Mouse (Mus musculus): ENCODE measurements around the gene Farsa. TPM values are rescaled to one million over a fixed set of nuclear protein-coding genes. Genes with fewer than 3 reads are reported as not detected.
A peak's percentile ranks its signal among the peaks of the same experiment; 100 is the strongest.

The Farsa gene
- polyA plus RNA-seq, 1 experiment from 2014 or later: 112 TPM

DNA sequence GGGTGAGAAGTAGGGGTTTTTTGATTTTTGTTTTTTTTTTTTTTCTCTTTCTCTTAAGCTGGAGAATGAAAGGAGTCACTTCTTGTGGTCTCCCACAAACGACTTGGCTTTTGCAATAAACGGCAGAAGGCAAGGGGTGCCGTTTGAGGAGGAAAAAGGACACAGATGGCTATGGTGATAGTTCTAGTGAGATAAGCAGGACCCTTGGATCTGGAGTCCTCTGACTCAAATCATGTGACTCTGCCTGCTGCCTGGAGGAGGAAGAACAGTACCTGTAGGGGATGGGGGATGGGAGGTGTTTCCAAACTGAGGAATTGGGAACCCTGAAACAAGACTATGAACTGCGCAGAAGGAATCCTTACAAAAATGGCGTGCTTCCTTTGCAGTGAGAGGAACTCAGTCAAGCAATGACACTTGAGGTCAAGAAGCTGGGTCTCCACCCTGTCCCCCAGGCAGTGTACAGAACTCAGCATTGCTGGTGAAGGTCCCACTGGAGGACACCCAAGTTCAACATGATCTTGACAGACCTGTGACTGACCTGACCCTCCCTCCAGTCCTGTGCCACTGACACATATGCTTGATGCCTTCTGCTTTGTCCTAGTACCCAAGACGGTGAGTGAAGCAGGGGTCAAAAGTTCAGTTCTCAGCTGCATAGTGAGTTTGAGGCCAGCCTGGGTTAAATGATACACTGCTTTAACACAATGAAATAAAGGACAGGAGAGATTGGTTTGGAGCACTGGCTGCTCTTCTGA is 8.9 kb upstream of the Farsa start:
- peaks cover 33% of the 10 kb centered on the region for H3K4me1 ChIP-seq (replicated peaks)
- no peak for ATAC-seq (ENCODE audit: low FRiP score, low read depth)
- H3K9ac ChIP-seq: peak overlapping the region; percentile 69
- peak overlapping the region; percentile 78 for H3K4me2 ChIP-seq
- peaks cover 24% of the 10 kb centered on the region for H3K36me3 ChIP-seq
- peak overlapping the region; percentile 89 for H3K27ac ChIP-seq (replicated peaks)
- WGBS: 43% methylated on average over 6 of the region's 6 CpGs
- peak overlapping the region; percentile 86 for H3K4me3 ChIP-seq
- H3K27me3 ChIP-seq: no peaks in the 10 kb centered on the region
- H3K9me3 ChIP-seq: no peaks in the 10 kb centered on the region

DNA sequence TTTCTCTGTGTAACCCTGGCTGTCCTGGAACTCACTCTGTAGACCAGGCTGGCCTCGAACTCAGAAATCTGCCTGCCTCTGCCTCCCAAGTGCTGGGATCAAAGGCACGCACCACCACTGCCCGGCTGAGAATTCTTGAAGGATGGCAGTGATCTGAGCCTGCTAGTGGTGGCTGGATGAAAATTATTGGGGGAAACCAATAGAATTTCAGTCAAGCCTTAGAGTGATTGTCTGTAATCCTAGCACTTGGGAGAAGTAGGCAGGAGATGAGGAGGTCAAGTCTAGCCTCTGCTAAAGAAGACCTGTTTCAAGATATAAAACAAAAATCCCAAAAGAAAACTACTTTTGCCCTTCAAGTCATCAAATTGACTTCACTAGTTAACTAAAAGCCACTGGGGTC is 355 bp upstream of the Farsa start:
- H3K4me2 ChIP-seq: no peak overlapping the region

DNA sequence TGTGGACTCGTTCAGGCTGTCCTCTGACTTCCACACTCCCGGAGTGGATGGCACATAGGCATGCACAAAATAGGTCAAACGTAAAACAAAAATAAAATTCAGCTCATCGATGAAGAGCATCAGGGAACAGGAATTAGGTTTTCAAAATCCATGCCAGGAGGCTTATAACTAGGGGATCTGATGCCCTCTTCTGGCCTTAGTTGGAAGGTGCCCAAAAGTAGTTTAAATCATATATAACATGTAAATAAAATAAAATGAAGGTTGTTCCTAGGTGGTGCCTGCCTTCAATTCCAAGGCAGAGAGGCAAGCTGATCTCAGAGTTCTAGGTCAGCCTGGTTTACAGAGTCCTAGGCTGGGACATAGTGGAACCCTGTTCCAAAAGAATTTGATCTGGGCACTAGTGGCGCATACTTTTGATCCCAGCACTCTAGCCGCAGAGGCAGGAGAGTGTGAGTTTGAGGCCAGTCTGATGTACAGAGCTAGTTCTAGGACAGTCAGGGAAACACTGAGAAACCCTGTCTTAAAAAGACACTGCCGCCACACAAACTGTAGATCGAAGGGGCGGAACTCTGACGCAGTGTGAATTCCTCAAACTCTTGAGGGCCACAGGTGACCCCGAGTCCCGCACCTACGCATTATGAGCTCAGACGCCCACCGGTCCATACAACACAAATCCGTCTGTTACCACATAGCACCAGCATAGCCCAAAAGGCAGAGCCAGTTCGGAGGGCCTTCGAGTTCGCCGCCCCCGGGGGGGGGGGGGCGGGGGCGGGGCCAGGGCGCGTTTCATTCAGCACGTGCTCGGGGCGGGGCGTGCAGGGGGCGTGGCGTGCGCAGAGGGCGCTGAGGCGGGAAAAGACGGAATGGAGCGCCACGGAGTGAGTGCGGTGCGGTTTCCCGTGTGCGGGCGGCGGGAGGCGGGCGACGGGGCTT is 14.9 kb downstream of the Farsa start, which contains the start of gene Syce2:
TSS of gene Syce2 (plus strand) at position 736 of the 933 bp plus-strand sequence.
- peaks cover 12% of the 10 kb centered on the region for H3K4me1 ChIP-seq (replicated peaks)
- H3K27me3 ChIP-seq: no peaks in the 10 kb centered on the region
- 15% methylated on average over 41 of the region's 46 CpGs for whole genome bisulfite sequencing
- no peaks in the 10 kb centered on the region for H3K9me3 ChIP-seq
- peak within 1 kb of the TSS; percentile 37 for H3K9ac ChIP-seq
- peak within 1 kb of the TSS; percentile 45 for H3K4me3 ChIP-seq
- no peak within 1 kb of the TSS for H3K27ac ChIP-seq (replicated peaks)
- peaks cover 20% of the 10 kb centered on the region for H3K36me3 ChIP-seq
- peak; percentile 73 for ATAC-seq (ENCODE audit: low FRiP score, low read depth)
- H3K4me2 ChIP-seq: peak within 1 kb of the TSS; percentile 93

More for the DNA sequence above, 355 bp upstream of the Farsa start:
- Histone ChIP-seq H3K4me1 (replicated peaks) (peaks cover 21% of the 10 kb centered on the region), H3K9ac (no peak overlapping the region), H3K36me3 (peaks cover 22% of the 10 kb centered on the region), H3K4me3 (peak overlapping the region; percentile 76; the same call in 1 of the 2 replicates), H3K27ac (replicated peaks) (no peak overlapping the region), H3K9me3 (no peaks in the 10 kb centered on the region), H3K27me3 (no peaks in the 10 kb centered on the region)
- WGBS: 95% methylated on average over 3 of the region's 3 CpGs
- ATAC-seq (ENCODE audit: low FRiP score, low read depth): peak; percentile 36

DNA sequence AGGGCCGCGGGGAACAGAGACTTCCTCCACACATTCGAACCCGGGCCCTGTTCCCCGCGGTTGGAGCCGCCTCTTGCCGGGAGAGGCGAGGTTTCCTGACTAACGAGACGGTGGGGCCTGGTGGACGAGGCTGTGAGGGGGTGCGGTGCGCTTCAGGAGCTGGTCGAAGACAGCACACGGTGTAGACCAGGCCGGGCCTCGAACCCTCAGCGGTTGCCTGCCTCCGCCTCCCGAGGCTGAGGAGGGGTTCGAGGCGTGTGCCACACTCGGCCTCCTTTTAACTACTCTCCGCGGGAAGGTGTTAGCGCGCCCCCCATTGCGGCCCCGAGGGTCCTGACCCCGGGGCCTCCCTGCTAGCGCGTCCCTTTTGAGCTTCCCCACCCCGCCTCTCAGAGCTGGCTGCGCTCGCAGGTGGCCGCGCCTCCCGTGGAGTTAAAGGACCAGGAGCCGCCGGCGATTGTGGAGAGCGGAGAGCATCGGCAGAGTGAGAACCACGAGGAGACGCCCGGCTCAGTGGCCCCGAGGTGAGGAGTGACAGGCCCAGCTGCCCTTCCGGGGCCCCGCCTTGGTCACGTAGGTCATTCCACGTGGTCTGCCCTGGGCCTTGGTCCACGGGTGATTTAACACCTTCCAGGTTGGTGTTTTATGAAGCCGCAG is 15.6 kb downstream of the Farsa start:
- no peaks in the 10 kb centered on the region for H3K27me3 ChIP-seq
- peaks cover 12% of the 10 kb centered on the region for H3K4me1 ChIP-seq (replicated peaks)
- H3K4me2 ChIP-seq: peak overlapping the region; percentile 93
- H3K27ac ChIP-seq (replicated peaks): no peak overlapping the region
- peaks cover 14% of the 10 kb centered on the region for H3K36me3 ChIP-seq
- peak overlapping the region; percentile 45 for H3K4me3 ChIP-seq
- peak overlapping the region; percentile 37 for H3K9ac ChIP-seq
- peak; percentile 79 for ATAC-seq (ENCODE audit: low FRiP score, low read depth)
- H3K9me3 ChIP-seq: no peaks in the 10 kb centered on the region
- WGBS: 3% methylated on average over 54 of the region's 54 CpGs

- Histone ChIP-seq H3K36me3 (peaks cover 8% of the 10 kb centered on the region), H3K4me2 (peak overlapping the region; percentile 93), H3K9me3 (no peaks in the 10 kb centered on the region), H3K27ac (replicated peaks) (no peak overlapping the region), H3K27me3 (no peaks in the 10 kb centered on the region), H3K4me3 (peak overlapping the region; percentile 45), H3K4me1 (replicated peaks) (peaks cover 12% of the 10 kb centered on the region), H3K9ac (no peak overlapping the region)
- no peak for ATAC-seq (ENCODE audit: low FRiP score, low read depth)
- WGBS: 78% methylated on average over 4 of the region's 4 CpGs
These were observed 16.2 kb downstream of the Farsa start for GRCm38 (mm10) chr8:84873016-84873415.

- no peaks in the 10 kb centered on the region for H3K9me3 ChIP-seq
- peaks cover 12% of the 10 kb centered on the region for H3K4me1 ChIP-seq (replicated peaks)
- no peak overlapping the region for H3K27ac ChIP-seq (replicated peaks)
- no peak overlapping the region for H3K4me3 ChIP-seq
- H3K9ac ChIP-seq: no peak overlapping the region
- WGBS: 90% methylated on average over 3 of the region's 3 CpGs
- H3K36me3 ChIP-seq: no peaks in the 10 kb centered on the region
- ATAC-seq (ENCODE audit: low FRiP score, low read depth): no peak
- no peak overlapping the region for H3K4me2 ChIP-seq
- no peaks in the 10 kb centered on the region for H3K27me3 ChIP-seq
These were observed 17.6 kb downstream of the Farsa start for GRCm38 (mm10) chr8:84874339-84874738.

- peak; percentile 79 for ATAC-seq (ENCODE audit: low FRiP score, low read depth)
- no peaks in the 10 kb centered on the region for H3K9me3 ChIP-seq
- no peak overlapping the region for H3K4me3 ChIP-seq
- H3K4me2 ChIP-seq: no peak overlapping the region
- no peaks in the 10 kb centered on the region for H3K27me3 ChIP-seq
- 61% methylated on average over 3 of the region's 3 CpGs for WGBS
- peaks cover 4% of the 10 kb centered on the region for H3K4me1 ChIP-seq (replicated peaks)
- H3K9ac ChIP-seq: no peak overlapping the region
- peak overlapping the region; percentile 49; the same call in 1 of the 2 replicates for H3K27ac ChIP-seq (replicated peaks)
- H3K36me3 ChIP-seq: no peaks in the 10 kb centered on the region
These were observed 20.7 kb downstream of the Farsa start for GRCm38 (mm10) chr8:84877297-84878035.

- Histone ChIP-seq H3K4me2 (no peak overlapping the region), H3K4me1 (replicated peaks) (no peaks in the 10 kb centered on the region), H3K4me3 (no peak overlapping the region), H3K27ac (replicated peaks) (no peak overlapping the region), H3K27me3 (no peaks in the 10 kb centered on the region), H3K9ac (no peak overlapping the region), H3K9me3 (no peaks in the 10 kb centered on the region), H3K36me3 (no peaks in the 10 kb centered on the region)
- 82% methylated on average over 1 of the region's 1 CpGs for WGBS
- no peak for ATAC-seq (ENCODE audit: low FRiP score, low read depth)
These were observed 22.1 kb downstream of the Farsa start for GRCm38 (mm10) chr8:84878915-84879314.

DNA sequence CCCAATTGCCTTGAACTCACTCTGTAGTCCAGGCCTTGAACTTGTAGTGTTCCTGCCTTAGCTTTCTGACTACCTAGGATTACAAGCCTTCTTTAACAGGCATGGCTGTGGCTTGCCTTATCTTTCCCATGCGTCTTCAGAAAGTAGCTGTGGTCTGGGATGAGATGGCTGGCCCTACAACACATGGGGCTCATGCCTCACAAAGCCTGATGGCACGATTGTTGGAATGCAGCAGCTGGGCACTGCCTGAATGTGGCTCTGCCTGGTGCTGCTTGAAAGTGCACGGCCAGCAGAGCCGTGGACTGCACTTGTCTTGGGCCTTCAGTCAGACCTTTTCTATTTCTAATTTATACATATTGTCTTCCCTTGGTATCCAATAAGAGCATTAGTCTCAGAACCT is 27.9 kb downstream of the Farsa start:
- WGBS: 88% methylated on average over 4 of the region's 4 CpGs
- ATAC-seq (ENCODE audit: low FRiP score, low read depth): no peak
- no peak overlapping the region for H3K27ac ChIP-seq (replicated peaks)

GRCm38 (mm10) chr8:84888280-84888679 is 31.5 kb downstream of the Farsa start:
- no peaks in the 10 kb centered on the region for H3K9me3 ChIP-seq
- H3K27me3 ChIP-seq: no peaks in the 10 kb centered on the region
- no peak for ATAC-seq (ENCODE audit: low FRiP score, low read depth)
- H3K27ac ChIP-seq (replicated peaks): no peak overlapping the region
- peaks cover 10% of the 10 kb centered on the region for H3K4me1 ChIP-seq (replicated peaks)
- 99% methylated on average over 3 of the region's 3 CpGs for WGBS
- H3K4me2 ChIP-seq: no peak overlapping the region
- H3K36me3 ChIP-seq: peaks cover 35% of the 10 kb centered on the region
- no peak overlapping the region for H3K9ac ChIP-seq
- H3K4me3 ChIP-seq: no peak overlapping the region

More for the DNA sequence above, 27.9 kb downstream of the Farsa start:
- Histone ChIP-seq H3K4me1 (replicated peaks) (no peaks in the 10 kb centered on the region), H3K4me2 (no peak overlapping the region), H3K4me3 (no peak overlapping the region), H3K27me3 (no peaks in the 10 kb centered on the region), H3K36me3 (peaks cover 28% of the 10 kb centered on the region), H3K9ac (no peak overlapping the region), H3K9me3 (no peaks in the 10 kb centered on the region)

DNA sequence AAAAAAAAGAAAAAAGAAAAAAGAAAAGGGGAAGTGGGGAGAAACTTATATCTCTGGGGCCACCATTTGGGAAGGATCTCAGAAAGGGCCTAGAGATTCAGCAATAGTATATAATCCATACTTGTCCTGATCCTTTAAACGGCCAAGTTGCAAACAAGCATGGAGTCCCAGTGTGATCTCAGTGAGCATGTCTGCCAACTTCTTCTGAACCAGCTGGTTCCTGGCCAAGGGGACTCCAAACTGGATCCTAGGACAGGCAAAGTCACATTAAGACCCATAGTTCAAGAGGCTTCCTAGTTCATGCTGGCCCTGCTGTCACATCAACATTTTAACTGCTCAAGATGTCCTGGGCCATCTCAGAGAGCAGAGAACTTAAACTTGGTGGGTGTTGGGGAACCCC is 32.4 kb downstream of the Farsa start:
- peaks cover 13% of the 10 kb centered on the region for H3K4me1 ChIP-seq (replicated peaks)
- H3K9me3 ChIP-seq: no peaks in the 10 kb centered on the region
- no peak overlapping the region for H3K27ac ChIP-seq (replicated peaks)
- no peaks in the 10 kb centered on the region for H3K27me3 ChIP-seq
- WGBS: 90% methylated on average over 1 of the region's 1 CpGs
- no peak overlapping the region for H3K4me3 ChIP-seq
- H3K4me2 ChIP-seq: no peak overlapping the region
- no peak for ATAC-seq (ENCODE audit: low FRiP score, low read depth)
- peaks cover 35% of the 10 kb centered on the region for H3K36me3 ChIP-seq
- H3K9ac ChIP-seq: no peak overlapping the region

All from hindbrain, embryonic 15.5 days (tissue).